Mouse (Mus musculus) erythroblast, embryonic 14.5 days (primary cell): ENCODE results near the gene Stard9.

Experiments
- GATA1 ChIP-seq: IDR thresholded peaks from 2 replicates; pipeline ENCODE4 v1.6.1; 2012; ENCODE audit warnings: low read length, inconsistent platforms, mixed read lengths
- TAL1 ChIP-seq: IDR thresholded peaks from 3 replicates; pipeline ENCODE4 v1.6.1; 2012; ENCODE audit warnings: low read length, inconsistent platforms, mixed read lengths

- TF ChIP-seq GATA1 (no peak), TAL1 (no peak)
Measured at GRCm38 (mm10) chr2:120652925-120653284, 24.0 kb downstream of the Stard9 start.
